ENCODE assay signal across 21 mouse cellular contexts in genomic region chr11:34780786-34781185, GRCm38 (mm10). TPM values are rescaled to one million over a fixed set of nuclear protein-coding genes. Genes with fewer than 3 reads are reported as not detected.
A peak's percentile ranks its signal among the peaks of the same experiment; 100 is the strongest.
DNase-seq lines count a peak whose midpoint lies in the region; ATAC-seq and TF ChIP-seq lines count a peak whose summit lies in the region.
"Had no signal": no experiment of that assay in that cellular context is flagged by ENCODE, and none has a peak within 500 bp of the region (broad histone marks: within the 10 kb centered on the region; RNA-seq: fewer than 3 reads in every experiment).

No protein-coding gene starts in this region.

- peak; percentile 72 for DNase-seq in midbrain, embryonic 11.5 days (ENCODE audit: low spot score, missing footprints)
- no peak for DNase-seq in midbrain, embryonic 14.5 days
- peak; percentile 35 for DNase-seq in CD4-positive, CD25-positive, alpha-beta regulatory T cell, adult 2 months (ENCODE audit: low read depth, low spot score)
- DNase-seq in CH12.LX (ENCODE audit: extremely low read depth), result no peak
- DNase-seq in splenic B cell, adult 2 months (ENCODE audit: low read depth, low spot score), result peak; percentile 51
- DNase-seq in retina, embryonic 14.5 days (ENCODE audit: low spot score), result no peak
- DNase-seq: adrenal gland, adult 8-10 months; adrenal gland, postnatal 36 days; cerebellum, adult 8-10 months; gastrocnemius, postnatal 36 days; heart, adult 2 months; kidney, adult 18-20 months had no signal

- ATAC-seq in midbrain, embryonic 11.5 days (ENCODE audit: low FRiP score), result no peak
- ATAC-seq in midbrain, embryonic 14.5 days (ENCODE audit: low FRiP score, low TSS enrichment), result no peak
- ATAC-seq in heart, embryonic 12.5 days (ENCODE audit: insufficient number of reproducible peaks, low FRiP score), result no peak
- ATAC-seq: forebrain, embryonic 14.5 days; hindbrain, postnatal 0 days; intestine, embryonic 15.5 days had no signal

- peaks cover 71% of the 10 kb centered on the region for H3K79me2 ChIP-seq in CH12.LX (replicated peaks; ENCODE audit: control insufficient read depth, extremely low read depth, insufficient read depth, poor library complexity, severe bottlenecking)

- H3K27ac ChIP-seq in midbrain, embryonic 11.5 days (ENCODE audit: low read depth, low read length), result no peak overlapping the region
- H3K27ac ChIP-seq in midbrain, embryonic 14.5 days (replicated peaks; ENCODE audit: low read depth, low read length), result no peak overlapping the region
- H3K27ac ChIP-seq in CH12.LX (ENCODE audit: insufficient read depth, low read depth), result peak overlapping the region; percentile 44
- no peak overlapping the region for H3K27ac ChIP-seq in heart, embryonic 12.5 days (ENCODE audit: poor library complexity, severe bottlenecking)
- H3K27ac ChIP-seq: embryonic facial prominence, embryonic 15.5 days; forebrain, embryonic 10.5 days; heart, adult 2 months; heart, embryonic 13.5 days; hindbrain, embryonic 13.5 days; hindbrain, postnatal 0 days; intestine, embryonic 15.5 days had no signal

- TF ChIP-seq EP300 in CH12.LX (IDR thresholded peaks at IDR 0.05; ENCODE audit: low read length), result no peak

- TF ChIP-seq CTCF in CH12.LX (conservative IDR thresholded peaks at IDR 0.05 in 1 of 2, IDR thresholded peaks at IDR 0.05 in 1 of 2; ENCODE audit: low read depth in 2 of 2, low read length in 2 of 2), result no peak

- no peak overlapping the region for H3K9ac ChIP-seq in midbrain, embryonic 11.5 days (ENCODE audit: low read length)
- no peak overlapping the region for H3K9ac ChIP-seq in midbrain, embryonic 14.5 days (replicated peaks; ENCODE audit: low read length)
- H3K9ac ChIP-seq in CH12.LX (ENCODE audit: insufficient read depth, low read depth), result 0 out of 2 replicates have a peak overlapping the region, but pooled peaks have one; percentile 95
- no peak overlapping the region for H3K9ac ChIP-seq in heart, embryonic 12.5 days
- H3K9ac ChIP-seq: embryonic facial prominence, embryonic 15.5 days; heart, embryonic 13.5 days; hindbrain, embryonic 13.5 days; intestine, embryonic 15.5 days had no signal

- no peaks in the 10 kb centered on the region for H3K4me1 ChIP-seq in midbrain, embryonic 11.5 days (ENCODE audit: control insufficient read depth, insufficient read depth, low read length)
- H3K4me1 ChIP-seq in midbrain, embryonic 14.5 days (ENCODE audit: control insufficient read depth, insufficient read depth, low read length), result no peaks in the 10 kb centered on the region
- peaks cover 39 to 74% of the 10 kb centered on the region in 2 experiments for H3K4me1 ChIP-seq in CH12.LX (ENCODE audit: control insufficient read depth in 1 of 2, insufficient read depth in 2 of 2)
- H3K4me1 ChIP-seq in heart, embryonic 12.5 days (replicated peaks), result no peaks in the 10 kb centered on the region
- H3K4me1 ChIP-seq: embryonic facial prominence, embryonic 15.5 days; forebrain, embryonic 10.5 days; heart, embryonic 13.5 days; hindbrain, embryonic 13.5 days; intestine, embryonic 15.5 days had no signal

- H3K9me3 ChIP-seq in midbrain, embryonic 11.5 days (ENCODE audit: control insufficient read depth, low read length), result no peaks in the 10 kb centered on the region
- no peaks in the 10 kb centered on the region for H3K9me3 ChIP-seq in midbrain, embryonic 14.5 days (ENCODE audit: control insufficient read depth, low read length)
- H3K9me3 ChIP-seq in CH12.LX (replicated peaks; ENCODE audit: low read length), result no peaks in the 10 kb centered on the region
- H3K9me3 ChIP-seq in heart, embryonic 12.5 days (replicated peaks), result no peaks in the 10 kb centered on the region
- H3K9me3 ChIP-seq: embryonic facial prominence, embryonic 15.5 days; forebrain, embryonic 10.5 days; heart, embryonic 13.5 days; hindbrain, embryonic 13.5 days; intestine, embryonic 15.5 days had no signal

- no peaks in the 10 kb centered on the region for H3K36me3 ChIP-seq in midbrain, embryonic 11.5 days (ENCODE audit: control insufficient read depth, insufficient read depth, low read length)
- H3K36me3 ChIP-seq in midbrain, embryonic 14.5 days (ENCODE audit: control insufficient read depth, insufficient read depth, low read length), result no peaks in the 10 kb centered on the region
- peaks cover 14 to 49% of the 10 kb centered on the region in 2 experiments for H3K36me3 ChIP-seq in CH12.LX (replicated peaks in 1 of 2; ENCODE audit: control insufficient read depth in 1 of 2, insufficient read depth in 1 of 2, low read length in 1 of 2)
- peaks cover 6% of the 10 kb centered on the region for H3K36me3 ChIP-seq in splenic B cell, adult 2 months (ENCODE audit: control insufficient read depth, insufficient read depth, low read length, poor library complexity, severe bottlenecking)
- H3K36me3 ChIP-seq in heart, embryonic 12.5 days, result no peaks in the 10 kb centered on the region
- H3K36me3 ChIP-seq: embryonic facial prominence, embryonic 15.5 days; forebrain, embryonic 10.5 days; heart, embryonic 13.5 days; hindbrain, embryonic 13.5 days; intestine, embryonic 15.5 days had no signal

- no peaks in the 10 kb centered on the region for H3K27me3 ChIP-seq in midbrain, embryonic 11.5 days (ENCODE audit: control insufficient read depth, insufficient read depth, low read length)
- no peaks in the 10 kb centered on the region for H3K27me3 ChIP-seq in midbrain, embryonic 14.5 days (ENCODE audit: control insufficient read depth, insufficient read depth, low read length)
- no peaks in the 10 kb centered on the region for H3K27me3 ChIP-seq in CH12.LX (replicated peaks)
- H3K27me3 ChIP-seq in splenic B cell, adult 2 months (ENCODE audit: control insufficient read depth, insufficient read depth, low read length, poor library complexity, severe bottlenecking), result no peaks in the 10 kb centered on the region
- no peaks in the 10 kb centered on the region for H3K27me3 ChIP-seq in heart, embryonic 12.5 days (replicated peaks)
- H3K27me3 ChIP-seq: embryonic facial prominence, embryonic 15.5 days; heart, embryonic 13.5 days; hindbrain, embryonic 13.5 days; intestine, embryonic 15.5 days had no signal

- in situ Hi-C loops in CH12.LX (cut with MboI; ENCODE audit: low pct_ligation_motif_present, low pct_unique_long_range_greater_than_20kb, low sequenced_read_pairs), result no loop called here

- no peak for TF ChIP-seq POLR2A in CH12.LX (IDR thresholded peaks at IDR 0.05; ENCODE audit: low read depth, low read length)

- WGBS in midbrain, embryonic 11.5 days, result 73% methylated on average over 2 of the region's 2 CpGs
- WGBS in midbrain, embryonic 14.5 days, result 94% methylated on average over 2 of the region's 2 CpGs
- WGBS in heart, embryonic 12.5 days, result 71% methylated on average over 2 of the region's 2 CpGs

- dilution Hi-C loops in CH12.LX (cut with MboI; ENCODE audit: extremely low pct_ligation_motif_present, extremely low pct_unique_long_range_greater_than_20kb, low sequenced_read_pairs), result no loop called here

- H3K4me3 ChIP-seq in midbrain, embryonic 11.5 days (ENCODE audit: low read depth, low read length), result no peak overlapping the region
- H3K4me3 ChIP-seq in midbrain, embryonic 14.5 days (replicated peaks; ENCODE audit: low read depth, low read length), result no peak overlapping the region
- H3K4me3 ChIP-seq in CH12.LX (replicated peaks in 1 of 3; ENCODE audit: low read depth in 2 of 3, low read length in 2 of 3, poor library complexity in 1 of 3), result peak overlapping the region in 2 of 3 experiments; percentile 17 to 72
- H3K4me3 ChIP-seq in heart, embryonic 12.5 days, result no peak overlapping the region
- H3K4me3 ChIP-seq: embryonic facial prominence, embryonic 15.5 days; erythroblast, embryonic 14.5 days; forebrain, embryonic 10.5 days; heart, adult 2 months; heart, embryonic 13.5 days; hindbrain, embryonic 13.5 days; intestine, embryonic 15.5 days had no signal

- H3K4me2 ChIP-seq in midbrain, embryonic 11.5 days, result no peak overlapping the region
- H3K4me2 ChIP-seq in midbrain, embryonic 14.5 days (ENCODE audit: low read length), result no peak overlapping the region
- peak overlapping the region; percentile 88 for H3K4me2 ChIP-seq in CH12.LX (ENCODE audit: insufficient read depth, low read depth, poor library complexity, severe bottlenecking)
- no peak overlapping the region for H3K4me2 ChIP-seq in heart, embryonic 12.5 days
- H3K4me2 ChIP-seq: embryonic facial prominence, embryonic 15.5 days; heart, embryonic 13.5 days; hindbrain, embryonic 13.5 days; intestine, embryonic 15.5 days had no signal

- TF ChIP-seq RAD21 in CH12.LX (IDR thresholded peaks at IDR 0.05; ENCODE audit: low read depth, low read length), result no peak

TF ChIP-seq in CH12.LX, 34 proteins besides CTCF, POLR2A, EP300 and RAD21:
- TF ChIP-seq MXI1 (IDR thresholded peaks at IDR 0.05; ENCODE audit: low read depth, low read length), result no peak

RNA-seq across cellular contexts. Expression of gene Dock2, which starts 2.9 kb away (rescaled TPM):
- polyA plus RNA-seq in midbrain, embryonic 11.5 days (2014; fragmentation: Nextera tagmentation; extraction: Ambion mirVana), result 0.79 and 0.94 TPM in 2 replicates
- polyA plus RNA-seq in midbrain, embryonic 14.5 days (2014; fragmentation: Nextera tagmentation; extraction: Ambion mirVana), result 0.51 and 0.62 TPM in 2 replicates
- total RNA-seq in CH12.LX (2012; rRNA removed), result 109 and 133 TPM in 2 replicates
- total RNA-seq in CH12.LX (2014; rRNA removed), result 79.6 and 83.8 TPM in 2 replicates
- polyA plus RNA-seq in CH12.LX (2012; ENCODE audit: insufficient read length, low read depth), result 137 and 151 TPM in 2 replicates
- polyA plus RNA-seq in heart, embryonic 12.5 days (2016; fragmentation: Nextera tagmentation; extraction: Ambion mirVana), result 0.42 and 0.72 TPM in 2 replicates

RNA-seq across cellular contexts. Expression of gene Spdl1, which starts 52.7 kb away (rescaled TPM):
- 30.2 and 30.8 TPM in 2 replicates for polyA plus RNA-seq in midbrain, embryonic 11.5 days (2014; fragmentation: Nextera tagmentation; extraction: Ambion mirVana)
- 3.1 and 4.6 TPM in 2 replicates for polyA plus RNA-seq in midbrain, embryonic 14.5 days (2014; fragmentation: Nextera tagmentation; extraction: Ambion mirVana)
- total RNA-seq in CH12.LX (2012; rRNA removed) (45.2 and 56.1 TPM in 2 replicates), CH12.LX (2014; rRNA removed) (72.8 and 77.1 TPM in 2 replicates)
- polyA plus RNA-seq in CH12.LX (2012; ENCODE audit: insufficient read length, low read depth), result 61.1 and 68.0 TPM in 2 replicates
- 18.8 and 19.2 TPM in 2 replicates for polyA plus RNA-seq in heart, embryonic 12.5 days (2016; fragmentation: Nextera tagmentation; extraction: Ambion mirVana)

Comparison
In these comparisons a context has a peak if more than half of its experiments do, and no peak if none do; other contexts are left out.
1. DNase-seq: peak in midbrain, embryonic 11.5 days (single experiment), CD4-positive, CD25-positive, alpha-beta regulatory T cell, adult 2 months (single experiment) and splenic B cell, adult 2 months (single experiment); none in midbrain, embryonic 14.5 days (single experiment), CH12.LX (single experiment) and retina, embryonic 14.5 days (single experiment).
2. H3K4me3 ChIP-seq: peak in CH12.LX (2 of 3); none in midbrain, embryonic 11.5 days (single experiment), midbrain, embryonic 14.5 days (single experiment) and heart, embryonic 12.5 days (single experiment).
3. RNA of gene Dock2, which starts 2.9 kb away (polyA plus RNA-seq): 137 to 151 TPM in CH12.LX; 0.79 to 0.94 TPM in midbrain, embryonic 11.5 days, 0.51 to 0.62 TPM in midbrain, embryonic 14.5 days and 0.42 to 0.72 TPM in heart, embryonic 12.5 days; every median in the first group is over 10 times any median in the second.